Mouse (Mus musculus) hindbrain, postnatal 0 days (tissue): ENCODE measurements around the gene Kin. TPM values are rescaled to one million over a fixed set of nuclear protein-coding genes. Genes with fewer than 3 reads are reported as not detected.

Source experiments
- ATAC-seq: fragments of 200-750 bp; cut with Nextera tagmentation; 2 replicates; pipeline ENCODE4 v1.8.0; 2017; ENCODE audit warnings: mild to moderate bottlenecking, moderate TSS enrichment, moderate library complexity
- DNase-seq: peaks from one replicate; pipeline ENCODE4 v3.0.0-alpha.2; 2015; ENCODE audit warnings: low spot score
- H3K27ac ChIP-seq: fragments of 300-500 bp; sonication (generic); 2 replicates; pipeline ENCODE4 v1.5.1; 2014; ENCODE audit warnings: mild to moderate bottlenecking
- H3K27me3 ChIP-seq: fragments of 300-500 bp; sonication (generic); 2 replicates; pipeline ENCODE4 v1.6.1; 2014; ENCODE audit warnings: low read length, mixed read lengths; ENCODE audit not compliant: insufficient read depth
- H3K36me3 ChIP-seq: fragments of 300-500 bp; sonication (generic); 2 replicates; pipeline ENCODE4 v1.6.1; 2014; ENCODE audit warnings: low read length, mixed read lengths; ENCODE audit not compliant: insufficient read depth
- H3K4me1 ChIP-seq: fragments of 300-500 bp; sonication (generic); 2 replicates; pipeline ENCODE4 v1.6.1; 2014; ENCODE audit warnings: antibody characterized with exemption, low read length, mixed read lengths; ENCODE audit not compliant: insufficient read depth
- H3K4me2 ChIP-seq: fragments of 300-500 bp; sonication (generic); 2 replicates; pipeline ENCODE4 v1.6.1; 2014; ENCODE audit warnings: low read depth, mild to moderate bottlenecking, low read length, moderate library complexity, mixed read lengths
- H3K4me3 ChIP-seq: fragments of 300-500 bp; sonication (generic); 2 replicates; pipeline ENCODE4 v1.5.1; 2014; ENCODE audit warnings: low read length
- H3K9ac ChIP-seq: fragments of 300-500 bp; sonication (generic); replicated peaks from 2 replicates; pipeline ENCODE4 v1.6.1; 2014; ENCODE audit warnings: mild to moderate bottlenecking, low read length, moderate library complexity, mixed read lengths
- H3K9me3 ChIP-seq: fragments of 300-500 bp; sonication (generic); 2 replicates; pipeline ENCODE4 v1.6.1; 2016; ENCODE audit warnings: low read length, mixed read lengths
- CTCF ChIP-seq: IDR thresholded peaks from 2 replicates; pipeline ENCODE4 v1.5.1; 2016; ENCODE audit warnings: antibody characterized with exemption, control low read depth, low read depth
- WGBS: fragments of 180-500 bp; shearing (Covaris S2); extraction: QIAGEN DNeasy Blood & Tissue Kit; methylation state at CpG from one replicate; pipeline ENCODE4 v1.1.7; 2014; 5-methylcytosine and 5-hydroxymethylcytosine counted together
- polyA plus RNA-seq: library from polyadenylated mRNA; unstranded; fragments of >200 nt; fragmentation: Nextera tagmentation; extraction: Ambion mirVana; gene quantifications from 2 replicates; pipeline ENCODE4 v1.2.1, GENCODE M21; 2015
- total RNA-seq: library from RNA; depleted of rRNA; stranded (reverse); fragments of >200 nt; gene quantifications from 2 replicates; pipeline ENCODE4 v1.2.3, GENCODE M21; 2014

Kin gene
- total and polyA plus RNA-seq, 2 experiments from 2014 or later, result 4.8 to 14.1 TPM

GRCm38 (mm10) chr2:10101180-10101579, 20.8 kb downstream of the Kin start:
- no peak overlapping the region for H3K4me2 ChIP-seq
- no peaks in the 10 kb centered on the region for H3K27me3 ChIP-seq
- H3K36me3 ChIP-seq, result no peaks in the 10 kb centered on the region
- H3K9ac ChIP-seq, result no peak overlapping the region
- H3K27ac ChIP-seq, result no peak overlapping the region
- DNase-seq (peak; percentile 77), ATAC-seq (peak; percentile 43; the same call in 1 of the 2 replicates)
- H3K4me3 ChIP-seq, result no peak overlapping the region
- no peaks in the 10 kb centered on the region for H3K9me3 ChIP-seq
- WGBS, result 40% methylated on average over 6 of the region's 6 CpGs
- TF ChIP-seq CTCF, result peak; percentile 94
- no peaks in the 10 kb centered on the region for H3K4me1 ChIP-seq

- no peaks in the 10 kb centered on the region for H3K36me3 ChIP-seq
- ATAC-seq (no peak), DNase-seq (no peak)
- no peak for TF ChIP-seq CTCF
- no peak overlapping the region for H3K4me2 ChIP-seq
- no peak overlapping the region for H3K27ac ChIP-seq
- no peaks in the 10 kb centered on the region for H3K9me3 ChIP-seq
- H3K9ac ChIP-seq, result no peak overlapping the region
- no peak overlapping the region for H3K4me3 ChIP-seq
- no peaks in the 10 kb centered on the region for H3K4me1 ChIP-seq
- no peaks in the 10 kb centered on the region for H3K27me3 ChIP-seq
- WGBS, result 65% methylated on average over 6 of the region's 6 CpGs
Measured at GRCm38 (mm10) chr2:10108535-10109189, 28.3 kb downstream of the Kin start.

- Histone ChIP-seq H3K36me3 (no peaks in the 10 kb centered on the region), H3K4me3 (no peak overlapping the region), H3K9ac (no peak overlapping the region), H3K4me2 (no peak overlapping the region), H3K4me1 (no peaks in the 10 kb centered on the region), H3K9me3 (no peaks in the 10 kb centered on the region), H3K27ac (no peak overlapping the region), H3K27me3 (no peaks in the 10 kb centered on the region)
- DNase-seq (no peak), ATAC-seq (no peak)
- no peak for TF ChIP-seq CTCF
- 65% methylated on average over 1 of the region's 1 CpGs for WGBS
Measured at GRCm38 (mm10) chr2:10118751-10119150, 38.4 kb downstream of the Kin start.

- Histone ChIP-seq H3K36me3 (no peaks in the 10 kb centered on the region), H3K4me3 (no peak overlapping the region), H3K9ac (no peak overlapping the region), H3K27me3 (no peaks in the 10 kb centered on the region), H3K27ac (no peak overlapping the region), H3K4me1 (no peaks in the 10 kb centered on the region), H3K9me3 (no peaks in the 10 kb centered on the region), H3K4me2 (no peak overlapping the region)
- DNase-seq, result no peak
- 81% methylated on average over 8 of the region's 8 CpGs for WGBS
- ATAC-seq, result no peak
- no peak for TF ChIP-seq CTCF
Measured at GRCm38 (mm10) chr2:10119276-10119675, 38.9 kb downstream of the Kin start.

- no peaks in the 10 kb centered on the region for H3K9me3 ChIP-seq
- H3K36me3 ChIP-seq, result no peaks in the 10 kb centered on the region
- DNase-seq, result no peak
- H3K4me3 ChIP-seq, result no peak overlapping the region
- no peak overlapping the region for H3K27ac ChIP-seq
- no peak for ATAC-seq
- WGBS, result 70% methylated on average over 3 of the region's 3 CpGs
- H3K9ac ChIP-seq, result no peak overlapping the region
- TF ChIP-seq CTCF, result no peak
- H3K27me3 ChIP-seq, result no peaks in the 10 kb centered on the region
- no peak overlapping the region for H3K4me2 ChIP-seq
- H3K4me1 ChIP-seq, result no peaks in the 10 kb centered on the region
Measured at GRCm38 (mm10) chr2:10121826-10122225, 41.4 kb downstream of the Kin start.

GRCm38 (mm10) chr2:10126122-10126521, 45.7 kb downstream of the Kin start:
- Histone ChIP-seq H3K27ac (no peak overlapping the region), H3K4me1 (no peaks in the 10 kb centered on the region), H3K9ac (no peak overlapping the region), H3K9me3 (no peaks in the 10 kb centered on the region), H3K36me3 (no peaks in the 10 kb centered on the region), H3K4me2 (no peak overlapping the region), H3K27me3 (no peaks in the 10 kb centered on the region), H3K4me3 (no peak overlapping the region)
- DNase-seq (no peak), ATAC-seq (no peak)
- 89% methylated on average over 4 of the region's 4 CpGs for whole genome bisulfite sequencing
- no peak for TF ChIP-seq CTCF

GRCm38 (mm10) chr2:10127471-10127870, 47.1 kb downstream of the Kin start:
- DNase-seq (no peak), ATAC-seq (no peak)
- Histone ChIP-seq H3K9ac (no peak overlapping the region), H3K27ac (no peak overlapping the region), H3K4me3 (no peak overlapping the region), H3K4me2 (no peak overlapping the region), H3K27me3 (no peaks in the 10 kb centered on the region), H3K9me3 (no peaks in the 10 kb centered on the region), H3K4me1 (no peaks in the 10 kb centered on the region), H3K36me3 (no peaks in the 10 kb centered on the region)
- 92% methylated on average over 5 of the region's 5 CpGs for WGBS
- no peak for TF ChIP-seq CTCF
